Mouse (Mus musculus) heart, embryonic 10.5 days (tissue): ENCODE measurements around the gene Six1. TPM values are rescaled to one million over a fixed set of nuclear protein-coding genes. Genes with fewer than 3 reads are reported as not detected.

Source experiments
- DNase-seq: peaks from one replicate; pipeline ENCODE4 v3.0.0-alpha.2; 2017; ENCODE audit warnings: low spot score
- H3K27ac ChIP-seq: fragments of 300-500 bp; sonication (generic); 2 replicates; pipeline ENCODE4 v1.5.1; 2016; ENCODE audit warnings: mild to moderate bottlenecking
- H3K27me3 ChIP-seq: fragments of 300-500 bp; sonication (generic); 2 replicates; pipeline ENCODE4 v1.6.1; 2016; ENCODE audit warnings: mild to moderate bottlenecking; ENCODE audit not compliant: poor library complexity, insufficient read depth, severe bottlenecking
- H3K36me3 ChIP-seq: fragments of 300-500 bp; sonication (generic); 2 replicates; pipeline ENCODE4 v1.6.1; 2016; ENCODE audit warnings: mild to moderate bottlenecking, moderate library complexity
- H3K4me1 ChIP-seq: fragments of 300-500 bp; sonication (generic); 2 replicates; pipeline ENCODE4 v1.6.1; 2016; ENCODE audit warnings: mild to moderate bottlenecking
- H3K4me3 ChIP-seq: fragments of 300-500 bp; sonication (generic); 2 replicates; pipeline ENCODE4 v1.5.1; 2016; ENCODE audit warnings: mild to moderate bottlenecking, moderate library complexity
- H3K9me3 ChIP-seq: fragments of 300-500 bp; sonication (generic); 2 replicates; pipeline ENCODE4 v1.6.1; 2016; ENCODE audit warnings: mild to moderate bottlenecking, moderate library complexity
- WGBS: fragments of 180-500 bp; shearing (Covaris S2); methylation state at CpG from one replicate; pipeline ENCODE4 v1.1.7; 2016; 5-methylcytosine and 5-hydroxymethylcytosine counted together
- polyA plus RNA-seq: library from polyadenylated mRNA; unstranded; fragments of >200 nt; fragmentation: Nextera tagmentation; extraction: Ambion mirVana; gene quantifications from 2 replicates; pipeline ENCODE4 v1.2.1, GENCODE M21; 2016

Gene Six1
- polyA plus RNA-seq, 1 experiment from 2014 or later: 5.4 TPM

GRCm38 (mm10) chr12:73038441-73038991, 15.2 kb downstream of the Six1 start:
- WGBS: 2% methylated on average over 12 of the region's 12 CpGs
- peaks cover 28% of the 10 kb centered on the region for H3K4me1 ChIP-seq
- H3K4me3 ChIP-seq: no peak overlapping the region
- H3K36me3 ChIP-seq: no peaks in the 10 kb centered on the region
- no peak for DNase-seq
- H3K9me3 ChIP-seq: no peaks in the 10 kb centered on the region
- H3K27ac ChIP-seq: no peak overlapping the region
- H3K27me3 ChIP-seq: peaks cover 97% of the 10 kb centered on the region

GRCm38 (mm10) chr12:73037385-73038160, 16.1 kb downstream of the Six1 start:
- Histone ChIP-seq H3K27me3 (peaks cover 96% of the 10 kb centered on the region), H3K9me3 (no peaks in the 10 kb centered on the region), H3K36me3 (no peaks in the 10 kb centered on the region), H3K4me1 (peaks cover 28% of the 10 kb centered on the region), H3K4me3 (no peak overlapping the region), H3K27ac (no peak overlapping the region)
- WGBS: 14% methylated on average over 7 of the region's 7 CpGs
- DNase-seq: no peak

GRCm38 (mm10) chr12:73034901-73035895, 18.5 kb downstream of the Six1 start:
- DNase-seq: no peak
- peak overlapping the region; percentile 56 for H3K4me3 ChIP-seq
- H3K4me1 ChIP-seq: peaks cover 27% of the 10 kb centered on the region
- H3K9me3 ChIP-seq: no peaks in the 10 kb centered on the region
- no peaks in the 10 kb centered on the region for H3K36me3 ChIP-seq
- H3K27me3 ChIP-seq: peaks cover 80% of the 10 kb centered on the region
- peak overlapping the region; percentile 69; the same call in 1 of the 2 replicates for H3K27ac ChIP-seq
- 4% methylated on average over 41 of the region's 43 CpGs for WGBS

GRCm38 (mm10) chr12:73032665-73033064, 21.0 kb downstream of the Six1 start:
- DNase-seq: no peak
- no peaks in the 10 kb centered on the region for H3K9me3 ChIP-seq
- H3K4me1 ChIP-seq: peaks cover 16% of the 10 kb centered on the region
- H3K27me3 ChIP-seq: peaks cover 61% of the 10 kb centered on the region
- no peak overlapping the region for H3K27ac ChIP-seq
- no peak overlapping the region for H3K4me3 ChIP-seq
- no peaks in the 10 kb centered on the region for H3K36me3 ChIP-seq
- 70% methylated on average over 3 of the region's 3 CpGs for WGBS

GRCm38 (mm10) chr12:73031315-73031714, 22.4 kb downstream of the Six1 start:
- Histone ChIP-seq H3K4me3 (no peak overlapping the region), H3K27me3 (peaks cover 47% of the 10 kb centered on the region), H3K27ac (no peak overlapping the region), H3K9me3 (no peaks in the 10 kb centered on the region), H3K36me3 (no peaks in the 10 kb centered on the region), H3K4me1 (peaks cover 16% of the 10 kb centered on the region)
- 61% methylated on average over 4 of the region's 4 CpGs for WGBS
- DNase-seq: no peak

- Histone ChIP-seq H3K4me3 (no peak overlapping the region), H3K9me3 (no peaks in the 10 kb centered on the region), H3K36me3 (no peaks in the 10 kb centered on the region), H3K4me1 (peaks cover 6% of the 10 kb centered on the region; the same call in 1 of the 2 replicates), H3K27me3 (peaks cover 3% of the 10 kb centered on the region; the same call in 1 of the 2 replicates), H3K27ac (no peak overlapping the region)
- WGBS: 44% methylated on average over 8 of the region's 8 CpGs
- no peak for DNase-seq
Measured at GRCm38 (mm10) chr12:73025490-73025889, 28.2 kb downstream of the Six1 start.

GRCm38 (mm10) chr12:73020941-73021340, 32.7 kb downstream of the Six1 start:
- no peak for DNase-seq
- no peaks in the 10 kb centered on the region for H3K9me3 ChIP-seq
- H3K4me1 ChIP-seq: peaks cover 6% of the 10 kb centered on the region; the same call in 1 of the 2 replicates
- no peak overlapping the region for H3K27ac ChIP-seq
- no peaks in the 10 kb centered on the region for H3K36me3 ChIP-seq
- no peak overlapping the region for H3K4me3 ChIP-seq
- H3K27me3 ChIP-seq: no peaks in the 10 kb centered on the region
- 8% methylated on average over 4 of the region's 4 CpGs for WGBS

- 41% methylated on average over 3 of the region's 3 CpGs for WGBS
- Histone ChIP-seq H3K36me3 (no peaks in the 10 kb centered on the region), H3K9me3 (no peaks in the 10 kb centered on the region), H3K27ac (no peak overlapping the region), H3K4me1 (peaks cover 2% of the 10 kb centered on the region; the same call in 1 of the 2 replicates), H3K27me3 (no peaks in the 10 kb centered on the region), H3K4me3 (no peak overlapping the region)
- DNase-seq: no peak
Measured at GRCm38 (mm10) chr12:73020422-73020821, 33.3 kb downstream of the Six1 start.

- H3K4me3 ChIP-seq: no peak overlapping the region
- no peak for DNase-seq
- no peaks in the 10 kb centered on the region for H3K9me3 ChIP-seq
- no peaks in the 10 kb centered on the region for H3K27me3 ChIP-seq
- no peaks in the 10 kb centered on the region for H3K4me1 ChIP-seq
- WGBS: 72% methylated on average over 4 of the region's 4 CpGs
- H3K27ac ChIP-seq: no peak overlapping the region
- H3K36me3 ChIP-seq: no peaks in the 10 kb centered on the region
Measured at GRCm38 (mm10) chr12:73018838-73019237, 34.8 kb downstream of the Six1 start.

- 85% methylated on average over 4 of the region's 4 CpGs for WGBS
- H3K27ac ChIP-seq: no peak overlapping the region
Measured at GRCm38 (mm10) chr12:73016171-73016570, 37.5 kb downstream of the Six1 start.

GRCm38 (mm10) chr12:73014311-73014710, 39.4 kb downstream of the Six1 start:
- H3K27me3 ChIP-seq: no peaks in the 10 kb centered on the region
- H3K4me1 ChIP-seq: peaks cover 9% of the 10 kb centered on the region; the same call in 1 of the 2 replicates
- H3K4me3 ChIP-seq: no peak overlapping the region
- DNase-seq: no peak
- no peak overlapping the region for H3K27ac ChIP-seq
- H3K9me3 ChIP-seq: no peaks in the 10 kb centered on the region
- WGBS: 76% methylated on average over 4 of the region's 4 CpGs
- H3K36me3 ChIP-seq: no peaks in the 10 kb centered on the region

More at GRCm38 (mm10) chr12:73016171-73016570, 37.5 kb downstream of the Six1 start:
- no peaks in the 10 kb centered on the region for H3K27me3 ChIP-seq
- no peaks in the 10 kb centered on the region for H3K9me3 ChIP-seq
- H3K4me3 ChIP-seq: no peak overlapping the region
- no peaks in the 10 kb centered on the region for H3K36me3 ChIP-seq
- H3K4me1 ChIP-seq: peaks cover 9% of the 10 kb centered on the region; the same call in 1 of the 2 replicates
- DNase-seq: no peak

GRCm38 (mm10) chr12:73012824-73013223, 40.9 kb downstream of the Six1 start:
- H3K36me3 ChIP-seq: no peaks in the 10 kb centered on the region
- H3K9me3 ChIP-seq: no peaks in the 10 kb centered on the region
- no peak overlapping the region for H3K27ac ChIP-seq
- no peaks in the 10 kb centered on the region for H3K27me3 ChIP-seq
- 49% methylated on average over 5 of the region's 5 CpGs for WGBS
- DNase-seq: no peak
- H3K4me1 ChIP-seq: peaks cover 9% of the 10 kb centered on the region; the same call in 1 of the 2 replicates
- H3K4me3 ChIP-seq: no peak overlapping the region
